Mouse (Mus musculus) heart, adult 2 months (tissue): ENCODE results near the gene Uck2. TPM values are rescaled to one million over a fixed set of nuclear protein-coding genes. Genes with fewer than 3 reads are reported as not detected.

Experiments used
- DNase-seq, 2 experiments: peaks; one replicate each; pipeline ENCODE4 v3.0.0; 2021
- H3K27ac ChIP-seq: fragments of 200-600 bp; 2 replicates; pipeline ENCODE4 v1.8.1; 2022
- H3K27me3 ChIP-seq: fragments of 200-500 bp; 2 replicates; pipeline ENCODE4 v1.6.1; 2012; ENCODE audit warnings: mild to moderate bottlenecking, low read length, inconsistent platforms, mixed read lengths; ENCODE audit not compliant: control insufficient read depth, insufficient read depth
- H3K36me3 ChIP-seq: fragments of 200-500 bp; 2 replicates; pipeline ENCODE4 v1.6.1; 2012; ENCODE audit warnings: low read length, inconsistent platforms; ENCODE audit not compliant: control insufficient read depth, insufficient read depth
- H3K4me1 ChIP-seq: fragments of 200-500 bp; 2 replicates; pipeline ENCODE4 v1.6.1; 2011; ENCODE audit warnings: low read length; ENCODE audit not compliant: control insufficient read depth, insufficient read depth
- H3K4me3 ChIP-seq: fragments of 200-600 bp; 2 replicates; pipeline ENCODE4 v1.8.1; 2022
- H3K79me2 ChIP-seq: fragments of 200-500 bp; replicated peaks from 2 replicates; pipeline ENCODE4 v1.6.1; 2012; ENCODE audit warnings: mild to moderate bottlenecking, inconsistent platforms, low read length, moderate library complexity, mixed read lengths; ENCODE audit not compliant: control insufficient read depth, insufficient read depth
- H3K9ac ChIP-seq: fragments of 200-500 bp; 2 replicates; pipeline ENCODE4 v1.6.1; 2012; ENCODE audit warnings: low read depth, mild to moderate bottlenecking, control low read depth, inconsistent platforms, low read length, mixed read lengths
- CTCF ChIP-seq: fragments of 200-600 bp; IDR thresholded peaks from 2 replicates; pipeline ENCODE4 v1.8.1; 2022; ENCODE audit warnings: antibody characterized with exemption, mild to moderate bottlenecking, moderate library complexity
- EP300 ChIP-seq: fragments of 200-500 bp; IDR thresholded peaks from 2 replicates; pipeline ENCODE4 v1.6.1; 2011; ENCODE audit warnings: low read depth, low read length, control low read depth; ENCODE audit not compliant: insufficient read depth
- POLR2A ChIP-seq: fragments of 200-500 bp; IDR thresholded peaks from 2 replicates; pipeline ENCODE4 v1.6.1; 2011; ENCODE audit warnings: mild to moderate bottlenecking, low read depth, low read length, control low read depth; ENCODE audit not compliant: insufficient read depth
- WGBS: fragments of 180-500 bp; shearing (Covaris S2); methylation state at CpG from one replicate; pipeline ENCODE4 v1.1.7; 2018; 5-methylcytosine and 5-hydroxymethylcytosine counted together
- intact Hi-C: fragments of 180-260 bp; cut with DNase I; formaldehyde crosslinking; loops from one replicate; pipeline ENCODE4 v1.15.1; 2025
- polyA plus RNA-seq: library from polyadenylated mRNA; depleted of rRNA; stranded (reverse); fragments of >200 nt; gene quantifications from 2 replicates; pipeline ENCODE4 v1.2.3, GENCODE M21; 2012
- total RNA-seq, 2 experiments: library from RNA; stranded (reverse); gene quantifications; 2 replicates each; pipeline ENCODE4 v1.2.3; 2021

The Uck2 gene
- total and polyA plus RNA-seq, 3 experiments: 21.4 to 57.6 (median 45.9) TPM

- H3K4me1 ChIP-seq: peaks cover 5% of the 10 kb centered on the region; the same call in 1 of the 2 replicates
- H3K27ac ChIP-seq: peak overlapping the region; percentile 61
- no peaks in the 10 kb centered on the region; the same call in none of the 2 replicates for H3K79me2 ChIP-seq
- intact Hi-C loops: no loop called here
- 70% methylated on average over 6 of the region's 6 CpGs for WGBS
- no peak overlapping the region for H3K4me3 ChIP-seq
- H3K27me3 ChIP-seq: no peaks in the 10 kb centered on the region
- no peaks in the 10 kb centered on the region; the same call in 1 of the 2 replicates for H3K36me3 ChIP-seq
- TF ChIP-seq EP300 (no peak), CTCF (no peak), POLR2A (no peak)
- DNase-seq: no peak
- H3K9ac ChIP-seq: no peak overlapping the region
Measured at GRCm38 (mm10) chr1:167278395-167278794, 6.7 kb downstream of the Uck2 start.

GRCm38 (mm10) chr1:167274646-167275390 lies 10.3 kb downstream of the Uck2 start:
- Histone ChIP-seq H3K36me3 (no peaks in the 10 kb centered on the region; the same call in 1 of the 2 replicates), H3K4me3 (no peak overlapping the region), H3K4me1 (peaks cover 14% of the 10 kb centered on the region), H3K79me2 (no peaks in the 10 kb centered on the region; the same call in 1 of the 2 replicates), H3K27ac (peak overlapping the region; percentile 36), H3K9ac (no peak overlapping the region), H3K27me3 (no peaks in the 10 kb centered on the region)
- TF ChIP-seq EP300: no peak
- TF ChIP-seq POLR2A: no peak
- TF ChIP-seq CTCF: no peak
- intact Hi-C loops: no loop called here
- WGBS: 74% methylated on average over 12 of the region's 12 CpGs
- no peak for DNase-seq

- TF ChIP-seq CTCF (no peak), POLR2A (no peak), EP300 (no peak)
- H3K36me3 ChIP-seq: no peaks in the 10 kb centered on the region
- 35% methylated on average over 14 of the region's 14 CpGs for WGBS
- H3K9ac ChIP-seq: no peak overlapping the region
- H3K4me3 ChIP-seq: no peak overlapping the region
- H3K4me1 ChIP-seq: peaks cover 21% of the 10 kb centered on the region
- no peaks in the 10 kb centered on the region for H3K27me3 ChIP-seq
- H3K27ac ChIP-seq: peak overlapping the region; percentile 36; the same call in 1 of the 2 replicates
- intact Hi-C loops: no loop called here
- no peaks in the 10 kb centered on the region for H3K79me2 ChIP-seq
- no peak for DNase-seq
Measured at GRCm38 (mm10) chr1:167273380-167274163, 11.5 kb downstream of the Uck2 start.

GRCm38 (mm10) chr1:167271841-167272240 lies 13.3 kb downstream of the Uck2 start:
- intact Hi-C loops: no loop called here
- no peak for DNase-seq
- Histone ChIP-seq H3K9ac (no peak overlapping the region), H3K36me3 (no peaks in the 10 kb centered on the region), H3K79me2 (0 out of 2 replicates have a peak, but pooled peaks cover 1% of the 10 kb centered on the region), H3K4me3 (no peak overlapping the region), H3K27ac (peak overlapping the region; percentile 52), H3K27me3 (no peaks in the 10 kb centered on the region), H3K4me1 (peaks cover 24% of the 10 kb centered on the region)
- 26% methylated on average over 8 of the region's 8 CpGs for WGBS
- TF ChIP-seq EP300 (no peak), POLR2A (no peak), CTCF (no peak)

- no peaks in the 10 kb centered on the region for H3K27me3 ChIP-seq
- TF ChIP-seq CTCF (no peak), POLR2A (no peak), EP300 (no peak)
- no peak for DNase-seq
- WGBS: 32% methylated on average over 4 of the region's 4 CpGs
- peak overlapping the region; percentile 52 for H3K27ac ChIP-seq
- H3K9ac ChIP-seq: no peak overlapping the region
- H3K4me1 ChIP-seq: peaks cover 23% of the 10 kb centered on the region
- no peaks in the 10 kb centered on the region for H3K36me3 ChIP-seq
- intact Hi-C loops: no loop called here
- H3K4me3 ChIP-seq: no peak overlapping the region
- 0 out of 2 replicates have a peak, but pooled peaks cover 1% of the 10 kb centered on the region for H3K79me2 ChIP-seq
Measured at GRCm38 (mm10) chr1:167271304-167271703, 13.8 kb downstream of the Uck2 start.
